Mouse (Mus musculus): Measurements from ENCODE around the gene Nt5c2. TPM values are rescaled to one million over a fixed set of nuclear protein-coding genes. Genes with fewer than 3 reads are reported as not detected.
"Not testable (repeated sequence)": the region's sequence is repeated elsewhere in the genome, so short reads cannot be mapped to it uniquely, and the experiment has no call there.

Nt5c2 gene
- polyA plus RNA-seq, 1 experiment from 2014 or later = 55.1 TPM

- WGBS = 82% methylated on average over 17 of the region's 17 CpGs
- no peak overlapping the region for H3K27ac ChIP-seq (ENCODE audit: low read depth)
- no peaks in the 10 kb centered on the region for H3K27me3 ChIP-seq (replicated peaks; ENCODE audit: control insufficient read depth, insufficient read depth, low read length)
- H3K36me3 ChIP-seq (ENCODE audit: control insufficient read depth, insufficient read depth, low read length) = no peaks in the 10 kb centered on the region
- peaks cover 3% of the 10 kb centered on the region; the same call in 1 of the 2 replicates for H3K4me1 ChIP-seq (replicated peaks; ENCODE audit: control insufficient read depth, insufficient read depth, low read length)
- H3K9ac ChIP-seq (ENCODE audit: low read length) = no peak overlapping the region
- H3K9me3 ChIP-seq (ENCODE audit: control insufficient read depth, low read length) = no peaks in the 10 kb centered on the region
- ATAC-seq (replicated peaks; ENCODE audit: low FRiP score, low TSS enrichment, low read depth) = no peak
- H3K4me2 ChIP-seq (ENCODE audit: low read length) = no peak overlapping the region
- no peak overlapping the region for H3K4me3 ChIP-seq (ENCODE audit: low read depth, low read length)
- DNase-seq (ENCODE audit: low spot score) = no peak
These were observed 35.8 kb downstream of the Nt5c2 start for GRCm38 (mm10) chr19:46978920-46979780.

GRCm38 (mm10) chr19:46978069-46978468, 36.9 kb downstream of the Nt5c2 start:
- not testable (repeated sequence) for DNase-seq (ENCODE audit: low spot score); H3K4me2 ChIP-seq (ENCODE audit: low read length); H3K4me1 ChIP-seq (replicated peaks; ENCODE audit: control insufficient read depth, insufficient read depth, low read length); H3K9me3 ChIP-seq (ENCODE audit: control insufficient read depth, low read length); H3K27ac ChIP-seq (ENCODE audit: low read depth); H3K27me3 ChIP-seq (replicated peaks; ENCODE audit: control insufficient read depth, insufficient read depth, low read length); ATAC-seq (replicated peaks; ENCODE audit: low FRiP score, low TSS enrichment, low read depth); H3K9ac ChIP-seq (ENCODE audit: low read length); H3K4me3 ChIP-seq (ENCODE audit: low read depth, low read length); H3K36me3 ChIP-seq (ENCODE audit: control insufficient read depth, insufficient read depth, low read length)
- 98% methylated on average over 3 of the region's 3 CpGs for WGBS

GRCm38 (mm10) chr19:46977460-46977859, 37.5 kb downstream of the Nt5c2 start:
- Histone ChIP-seq H3K4me1 (replicated peaks; ENCODE audit: control insufficient read depth, insufficient read depth, low read length) (no peaks in the 10 kb centered on the region), H3K27me3 (replicated peaks; ENCODE audit: control insufficient read depth, insufficient read depth, low read length) (no peaks in the 10 kb centered on the region), H3K36me3 (ENCODE audit: control insufficient read depth, insufficient read depth, low read length) (no peaks in the 10 kb centered on the region), H3K9ac (ENCODE audit: low read length) (no peak overlapping the region), H3K27ac (ENCODE audit: low read depth) (no peak overlapping the region), H3K4me2 (ENCODE audit: low read length) (no peak overlapping the region), H3K4me3 (ENCODE audit: low read depth, low read length) (no peak overlapping the region), H3K9me3 (ENCODE audit: control insufficient read depth, low read length) (no peaks in the 10 kb centered on the region)
- no peak for DNase-seq (ENCODE audit: low spot score)
- WGBS = 67% methylated on average over 6 of the region's 6 CpGs
- ATAC-seq (replicated peaks; ENCODE audit: low FRiP score, low TSS enrichment, low read depth) = no peak

- Histone ChIP-seq H3K4me2 (ENCODE audit: low read length) (no peak overlapping the region), H3K9ac (ENCODE audit: low read length) (no peak overlapping the region), H3K36me3 (ENCODE audit: control insufficient read depth, insufficient read depth, low read length) (no peaks in the 10 kb centered on the region), H3K27me3 (replicated peaks; ENCODE audit: control insufficient read depth, insufficient read depth, low read length) (no peaks in the 10 kb centered on the region), H3K4me3 (ENCODE audit: low read depth, low read length) (no peak overlapping the region), H3K9me3 (ENCODE audit: control insufficient read depth, low read length) (no peaks in the 10 kb centered on the region), H3K27ac (ENCODE audit: low read depth) (no peak overlapping the region), H3K4me1 (replicated peaks; ENCODE audit: control insufficient read depth, insufficient read depth, low read length) (no peaks in the 10 kb centered on the region; the same call in 1 of the 2 replicates)
- 58% methylated on average over 2 of the region's 2 CpGs for WGBS
- ATAC-seq (replicated peaks; ENCODE audit: low FRiP score, low TSS enrichment, low read depth) (no peak), DNase-seq (ENCODE audit: low spot score) (no peak)
These were observed 38.2 kb downstream of the Nt5c2 start for GRCm38 (mm10) chr19:46976743-46977142.

- ATAC-seq (replicated peaks; ENCODE audit: low FRiP score, low TSS enrichment, low read depth) = no peak
- Histone ChIP-seq H3K27ac (ENCODE audit: low read depth) (no peak overlapping the region), H3K4me1 (replicated peaks; ENCODE audit: control insufficient read depth, insufficient read depth, low read length) (peaks cover 4% of the 10 kb centered on the region; the same call in 1 of the 2 replicates), H3K9me3 (ENCODE audit: control insufficient read depth, low read length) (no peaks in the 10 kb centered on the region), H3K27me3 (replicated peaks; ENCODE audit: control insufficient read depth, insufficient read depth, low read length) (no peaks in the 10 kb centered on the region), H3K4me2 (ENCODE audit: low read length) (no peak overlapping the region), H3K4me3 (ENCODE audit: low read depth, low read length) (no peak overlapping the region), H3K9ac (ENCODE audit: low read length) (no peak overlapping the region), H3K36me3 (ENCODE audit: control insufficient read depth, insufficient read depth, low read length) (no peaks in the 10 kb centered on the region)
- WGBS = 86% methylated on average over 8 of the region's 8 CpGs
- DNase-seq (ENCODE audit: low spot score) = no peak
These were observed 39.0 kb downstream of the Nt5c2 start for GRCm38 (mm10) chr19:46975997-46976396.

GRCm38 (mm10) chr19:46975565-46975964, 39.4 kb downstream of the Nt5c2 start:
- DNase-seq (ENCODE audit: low spot score) (no peak), ATAC-seq (replicated peaks; ENCODE audit: low FRiP score, low TSS enrichment, low read depth) (no peak)
- Histone ChIP-seq H3K36me3 (ENCODE audit: control insufficient read depth, insufficient read depth, low read length) (no peaks in the 10 kb centered on the region), H3K9ac (ENCODE audit: low read length) (no peak overlapping the region), H3K4me1 (replicated peaks; ENCODE audit: control insufficient read depth, insufficient read depth, low read length) (peaks cover 4% of the 10 kb centered on the region; the same call in 1 of the 2 replicates), H3K27me3 (replicated peaks; ENCODE audit: control insufficient read depth, insufficient read depth, low read length) (no peaks in the 10 kb centered on the region), H3K27ac (ENCODE audit: low read depth) (no peak overlapping the region), H3K4me2 (ENCODE audit: low read length) (no peak overlapping the region), H3K9me3 (ENCODE audit: control insufficient read depth, low read length) (no peaks in the 10 kb centered on the region), H3K4me3 (ENCODE audit: low read depth, low read length) (no peak overlapping the region)
- WGBS = 71% methylated on average over 4 of the region's 4 CpGs

GRCm38 (mm10) chr19:46972159-46972558, 42.8 kb downstream of the Nt5c2 start:
- WGBS = 91% methylated on average over 3 of the region's 3 CpGs
- Histone ChIP-seq H3K9ac (ENCODE audit: low read length) (no peak overlapping the region), H3K4me3 (ENCODE audit: low read depth, low read length) (no peak overlapping the region), H3K36me3 (ENCODE audit: control insufficient read depth, insufficient read depth, low read length) (no peaks in the 10 kb centered on the region), H3K4me1 (replicated peaks; ENCODE audit: control insufficient read depth, insufficient read depth, low read length) (peaks cover 6% of the 10 kb centered on the region; the same call in 1 of the 2 replicates), H3K27ac (ENCODE audit: low read depth) (no peak overlapping the region), H3K4me2 (ENCODE audit: low read length) (no peak overlapping the region), H3K27me3 (replicated peaks; ENCODE audit: control insufficient read depth, insufficient read depth, low read length) (no peaks in the 10 kb centered on the region), H3K9me3 (ENCODE audit: control insufficient read depth, low read length) (no peaks in the 10 kb centered on the region)
- ATAC-seq (replicated peaks; ENCODE audit: low FRiP score, low TSS enrichment, low read depth) (no peak), DNase-seq (ENCODE audit: low spot score) (no peak)

- Histone ChIP-seq H3K27ac (ENCODE audit: low read depth) (peak overlapping the region; percentile 67; the same call in 1 of the 2 replicates), H3K9me3 (ENCODE audit: control insufficient read depth, low read length) (no peaks in the 10 kb centered on the region), H3K4me1 (replicated peaks; ENCODE audit: control insufficient read depth, insufficient read depth, low read length) (peaks cover 6% of the 10 kb centered on the region; the same call in 1 of the 2 replicates), H3K27me3 (replicated peaks; ENCODE audit: control insufficient read depth, insufficient read depth, low read length) (no peaks in the 10 kb centered on the region), H3K4me3 (ENCODE audit: low read depth, low read length) (no peak overlapping the region), H3K9ac (ENCODE audit: low read length) (no peak overlapping the region), H3K4me2 (ENCODE audit: low read length) (no peak overlapping the region), H3K36me3 (ENCODE audit: control insufficient read depth, insufficient read depth, low read length) (no peaks in the 10 kb centered on the region)
- ATAC-seq (replicated peaks; ENCODE audit: low FRiP score, low TSS enrichment, low read depth) = no peak
- 69% methylated on average over 9 of the region's 9 CpGs for WGBS
- no peak for DNase-seq (ENCODE audit: low spot score)
These were observed 43.2 kb downstream of the Nt5c2 start for GRCm38 (mm10) chr19:46971712-46972111.
